Mouse (Mus musculus) stomach, embryonic 15.5 days (tissue): ENCODE data around the gene Lig3. TPM values are rescaled to one million over a fixed set of nuclear protein-coding genes. Genes with fewer than 3 reads are reported as not detected.

Experiments used
- ATAC-seq: fragments of 200-750 bp; cut with Nextera tagmentation; 2 replicates; pipeline ENCODE4 v1.8.0; 2017; ENCODE audit warnings: low read depth, moderate number of reproducible peaks, moderate TSS enrichment; ENCODE audit not compliant: insufficient read depth, low FRiP score
- H3K27ac ChIP-seq: fragments of 300-500 bp; sonication (generic); 2 replicates; pipeline ENCODE4 v1.5.1; 2015; ENCODE audit warnings: mild to moderate bottlenecking, inconsistent platforms
- H3K27me3 ChIP-seq: fragments of 300-500 bp; sonication (generic); replicated peaks from 2 replicates; pipeline ENCODE4 v1.6.1; 2015; ENCODE audit warnings: inconsistent platforms
- H3K36me3 ChIP-seq: fragments of 300-500 bp; sonication (generic); 2 replicates; pipeline ENCODE4 v1.6.1; 2015; ENCODE audit warnings: inconsistent platforms
- H3K4me1 ChIP-seq: fragments of 300-500 bp; sonication (generic); 2 replicates; pipeline ENCODE4 v1.6.1; 2015; ENCODE audit warnings: inconsistent platforms
- H3K4me2 ChIP-seq: fragments of 300-500 bp; sonication (generic); 2 replicates; pipeline ENCODE4 v1.6.1; 2015; ENCODE audit warnings: mild to moderate bottlenecking, inconsistent platforms
- H3K4me3 ChIP-seq: fragments of 300-500 bp; sonication (generic); replicated peaks from 2 replicates; pipeline ENCODE4 v1.5.1; 2015; ENCODE audit warnings: inconsistent platforms
- H3K9ac ChIP-seq: fragments of 300-500 bp; sonication (generic); 2 replicates; pipeline ENCODE4 v1.6.1; 2015; ENCODE audit warnings: inconsistent platforms
- H3K9me3 ChIP-seq: fragments of 300-500 bp; sonication (generic); 2 replicates; pipeline ENCODE4 v1.6.1; 2016; ENCODE audit warnings: inconsistent platforms
- WGBS: fragments of 180-500 bp; shearing (Covaris S2); methylation state at CpG from one replicate; pipeline ENCODE4 v1.1.7; 2015; 5-methylcytosine and 5-hydroxymethylcytosine counted together
- polyA plus RNA-seq: library from polyadenylated mRNA; unstranded; fragments of >200 nt; fragmentation: Nextera tagmentation; extraction: Ambion mirVana; gene quantifications from 2 replicates; pipeline ENCODE4 v1.2.1, GENCODE M21; 2015

Lig3 gene
- polyA plus RNA-seq: 22.9 and 25.5 TPM in 2 replicates

GRCm38 (mm10) chr11:82780983-82781903, at the start of gene Lig3:
Gene Lig3 (plus strand): TSS chr11:82781108.
- Histone ChIP-seq H3K9me3 (no peaks in the 10 kb centered on the region), H3K36me3 (peaks cover 23% of the 10 kb centered on the region), H3K4me2 (peak within 1 kb of the TSS; percentile 62), H3K9ac (peak within 1 kb of the TSS; percentile 87), H3K4me1 (peaks cover 11% of the 10 kb centered on the region; the same call in 1 of the 2 replicates), H3K27ac (peak within 1 kb of the TSS; percentile 97), H3K27me3 (no peaks in the 10 kb centered on the region), H3K4me3 (peak within 1 kb of the TSS; percentile 86)
- WGBS: under 1% methylated on average over 64 of the region's 90 CpGs
- ATAC-seq: peak; percentile 92

DNA sequence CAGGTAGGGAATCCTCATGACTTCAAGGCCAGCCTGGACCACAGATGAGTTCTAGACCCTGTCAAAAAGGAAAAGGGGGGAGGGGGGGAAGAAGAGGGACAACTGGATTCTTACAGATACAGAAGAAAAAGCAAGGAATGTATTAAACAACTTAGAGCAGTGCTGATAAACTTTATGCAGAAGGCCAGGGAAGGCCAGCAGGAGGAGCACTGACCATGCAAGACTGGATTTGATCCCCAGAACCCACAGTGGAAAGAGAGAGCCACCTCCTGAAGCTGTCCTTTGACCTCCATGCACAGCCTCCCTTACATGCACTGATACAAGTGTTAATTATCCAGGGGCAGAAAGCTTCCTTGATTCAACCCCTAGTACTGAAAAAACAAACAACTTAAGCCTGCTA, 46.7 kb upstream of the Lig3 start:
- ATAC-seq: no peak
- Histone ChIP-seq H3K9ac (no peak overlapping the region), H3K27ac (no peak overlapping the region), H3K4me2 (no peak overlapping the region), H3K4me1 (no peaks in the 10 kb centered on the region), H3K4me3 (no peak overlapping the region), H3K27me3 (no peaks in the 10 kb centered on the region), H3K9me3 (no peaks in the 10 kb centered on the region), H3K36me3 (no peaks in the 10 kb centered on the region)

DNA sequence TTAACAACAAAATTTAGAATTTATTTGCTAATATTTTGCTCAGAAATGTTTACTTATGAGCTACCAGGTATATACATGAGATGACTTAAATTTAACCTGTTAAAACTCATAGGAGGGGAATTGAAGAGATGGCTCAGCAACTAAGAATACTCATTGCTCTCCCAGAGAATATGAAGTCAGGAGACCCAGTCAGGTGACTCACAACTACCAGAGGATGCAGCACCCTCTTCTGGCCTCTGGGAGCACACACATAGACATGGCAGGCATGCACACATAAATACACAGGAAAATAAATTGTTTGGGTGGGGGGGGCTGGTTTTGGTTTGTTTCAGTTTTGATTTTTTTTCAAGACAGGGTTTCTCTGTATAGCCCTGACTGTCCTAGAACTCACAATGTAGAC, 41.9 kb upstream of the Lig3 start:
- no peak overlapping the region for H3K9ac ChIP-seq
- no peak overlapping the region for H3K4me3 ChIP-seq
- no peak for ATAC-seq
- H3K27me3 ChIP-seq: no peaks in the 10 kb centered on the region
- no peaks in the 10 kb centered on the region for H3K36me3 ChIP-seq
- H3K4me2 ChIP-seq: no peak overlapping the region
- no peaks in the 10 kb centered on the region for H3K4me1 ChIP-seq
- no peak overlapping the region for H3K27ac ChIP-seq
- H3K9me3 ChIP-seq: no peaks in the 10 kb centered on the region

- Histone ChIP-seq H3K4me1 (no peaks in the 10 kb centered on the region), H3K27me3 (no peaks in the 10 kb centered on the region), H3K9me3 (no peaks in the 10 kb centered on the region), H3K9ac (no peak overlapping the region), H3K36me3 (no peaks in the 10 kb centered on the region), H3K27ac (no peak overlapping the region), H3K4me2 (no peak overlapping the region), H3K4me3 (no peak overlapping the region)
- ATAC-seq: no peak
- 32% methylated on average over 6 of the region's 6 CpGs for WGBS
Measured at GRCm38 (mm10) chr11:82746138-82746537, 34.8 kb upstream of the Lig3 start.

DNA sequence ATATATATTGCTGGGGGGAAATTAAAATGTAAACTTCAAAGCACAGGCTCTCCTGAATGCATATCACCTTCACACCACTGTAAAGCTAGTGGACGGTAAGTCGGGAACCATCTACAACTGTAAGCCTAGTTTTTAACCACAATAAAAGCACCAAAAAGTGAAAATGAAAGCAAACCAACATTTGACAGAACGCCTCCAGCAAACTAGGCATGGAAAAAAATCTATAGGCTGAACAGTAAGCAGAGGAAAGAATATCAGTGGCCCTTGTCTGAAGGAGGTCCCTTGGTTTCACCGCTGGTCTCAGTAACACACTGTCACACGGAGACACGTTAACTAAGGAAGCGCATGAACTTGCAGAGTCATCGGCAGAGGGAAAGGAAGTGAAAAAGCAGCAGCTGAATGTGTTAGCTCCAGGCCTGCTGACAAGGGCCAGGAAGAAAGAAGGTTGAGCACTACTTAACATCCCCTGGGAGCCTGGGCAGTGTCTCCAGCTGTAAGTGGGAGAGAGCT, 34.0 kb upstream of the Lig3 start:
- ATAC-seq: no peak
- Histone ChIP-seq H3K4me2 (no peak overlapping the region), H3K36me3 (no peaks in the 10 kb centered on the region), H3K4me1 (no peaks in the 10 kb centered on the region), H3K27ac (no peak overlapping the region), H3K9me3 (no peaks in the 10 kb centered on the region), H3K27me3 (no peaks in the 10 kb centered on the region), H3K4me3 (no peak overlapping the region), H3K9ac (no peak overlapping the region)
- 70% methylated on average over 8 of the region's 8 CpGs for WGBS

- WGBS: 63% methylated on average over 6 of the region's 6 CpGs
- no peak overlapping the region for H3K4me3 ChIP-seq
- H3K4me2 ChIP-seq: no peak overlapping the region
- no peak overlapping the region for H3K9ac ChIP-seq
- H3K27me3 ChIP-seq: no peaks in the 10 kb centered on the region
- no peak for ATAC-seq
- H3K27ac ChIP-seq: no peak overlapping the region
- H3K36me3 ChIP-seq: no peaks in the 10 kb centered on the region
- no peaks in the 10 kb centered on the region for H3K9me3 ChIP-seq
- H3K4me1 ChIP-seq: no peaks in the 10 kb centered on the region
Measured at GRCm38 (mm10) chr11:82752349-82753115, 28.4 kb upstream of the Lig3 start.

- H3K9ac ChIP-seq: no peak overlapping the region
- H3K4me2 ChIP-seq: no peak overlapping the region
- 77% methylated on average over 1 of the region's 1 CpGs for WGBS
- no peaks in the 10 kb centered on the region for H3K36me3 ChIP-seq
- no peak overlapping the region for H3K27ac ChIP-seq
- no peaks in the 10 kb centered on the region for H3K4me1 ChIP-seq
- no peak for ATAC-seq
- no peak overlapping the region for H3K4me3 ChIP-seq
- H3K27me3 ChIP-seq: no peaks in the 10 kb centered on the region
- no peaks in the 10 kb centered on the region for H3K9me3 ChIP-seq
Measured at GRCm38 (mm10) chr11:82755919-82756318, 25.0 kb upstream of the Lig3 start.

DNA sequence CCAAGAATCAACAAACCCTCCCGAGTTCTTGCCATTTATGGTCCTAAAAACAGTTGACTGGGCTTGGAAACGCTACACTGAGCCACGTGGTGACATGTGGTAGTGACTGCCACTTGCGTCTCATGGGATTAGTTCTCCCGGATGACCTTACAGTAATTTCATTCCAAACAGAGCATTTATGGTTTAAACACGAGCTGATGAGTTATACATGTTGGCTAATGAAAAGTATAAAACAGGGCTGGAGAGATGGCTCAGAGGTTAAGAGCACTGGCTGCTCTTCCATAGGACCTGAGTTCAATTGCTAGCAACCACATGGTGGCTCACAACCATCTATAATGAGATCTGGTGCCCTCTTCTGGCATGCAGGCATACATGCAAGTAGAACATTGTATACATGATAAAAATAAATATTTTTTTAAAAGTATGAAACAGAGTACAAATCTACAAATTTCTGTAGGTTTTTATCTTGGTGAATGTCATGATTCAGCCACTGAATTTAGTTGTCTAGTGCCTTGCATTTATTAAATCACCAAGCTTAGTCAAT, 18.6 kb upstream of the Lig3 start:
- Histone ChIP-seq H3K27me3 (no peaks in the 10 kb centered on the region), H3K4me1 (peaks cover 5% of the 10 kb centered on the region), H3K9ac (no peak overlapping the region), H3K9me3 (no peaks in the 10 kb centered on the region), H3K36me3 (no peaks in the 10 kb centered on the region), H3K4me3 (no peak overlapping the region), H3K4me2 (no peak overlapping the region), H3K27ac (no peak overlapping the region)
- no peak for ATAC-seq
- WGBS: 86% methylated on average over 6 of the region's 6 CpGs

DNA sequence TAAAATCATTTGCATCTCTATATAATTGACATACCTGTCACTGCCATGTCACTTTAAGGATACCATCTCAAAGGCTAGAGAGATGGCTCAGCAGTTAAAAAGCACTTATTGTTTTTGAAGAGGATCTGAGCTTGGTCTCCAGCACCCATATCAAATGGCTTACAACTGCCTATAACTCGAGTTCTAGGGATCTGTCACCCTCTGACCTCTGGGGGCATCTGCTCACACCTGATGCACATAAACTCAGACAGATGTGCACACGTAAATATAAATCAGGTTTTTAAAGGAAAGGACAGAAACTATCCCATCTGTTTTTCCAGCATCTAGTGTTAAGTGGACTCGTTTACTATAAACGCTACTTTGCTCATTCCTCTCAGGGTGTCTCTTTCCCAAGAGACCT, 17.6 kb upstream of the Lig3 start:
- Histone ChIP-seq H3K4me2 (peak overlapping the region; percentile 77), H3K9ac (no peak overlapping the region; the same call in 1 of the 2 replicates), H3K27ac (peak overlapping the region; percentile 96)

DNA sequence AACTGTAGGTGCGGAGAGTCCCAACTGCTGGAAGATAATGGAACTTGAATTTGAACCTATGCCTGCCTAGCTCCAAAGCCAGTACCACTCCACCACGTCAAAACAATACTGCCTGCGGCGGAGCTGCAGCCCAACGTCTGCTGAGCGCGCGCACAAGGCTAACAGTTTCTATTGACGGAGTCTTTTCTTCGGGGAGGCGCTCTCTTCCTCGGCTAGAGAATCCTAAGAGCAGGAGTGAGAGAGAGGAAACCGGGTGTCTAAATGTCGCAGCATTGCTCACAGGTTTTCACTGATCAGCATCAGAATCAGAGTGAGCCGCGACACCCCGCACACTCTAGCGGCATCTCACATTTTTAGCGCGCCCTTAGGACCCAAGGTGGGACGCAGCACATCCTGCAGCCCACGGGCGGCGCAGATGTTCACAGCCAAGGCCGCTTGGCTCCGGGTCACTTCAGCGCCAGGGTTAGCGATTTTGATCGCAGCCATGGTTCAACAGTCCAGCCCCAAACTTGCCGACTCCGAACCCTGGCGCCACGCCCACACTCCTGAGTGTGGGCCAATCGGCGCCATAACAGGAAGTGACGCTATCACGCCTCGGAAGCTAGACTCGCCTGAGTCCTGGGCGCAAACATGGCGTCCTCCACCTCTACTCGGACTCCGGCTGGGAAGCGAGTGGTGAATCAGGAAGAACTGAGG, 17.0 kb upstream of the Lig3 start, which contains the start of the genes Cct6b and Zfp830:
Gene Cct6b (minus strand): TSS at position 580 of the 696 bp plus-strand sequence.
Gene Zfp830 (plus strand): TSS at position 604 of the 696 bp plus-strand sequence.
- peak within 1 kb of the TSS; percentile 95 for H3K4me3 ChIP-seq
- H3K4me1 ChIP-seq: peaks cover 5% of the 10 kb centered on the region
- peak within 1 kb of the TSS; percentile 85 for H3K4me2 ChIP-seq
- peak; percentile 99 for ATAC-seq
- H3K36me3 ChIP-seq: 0 out of 2 replicates have a peak, but pooled peaks cover 4% of the 10 kb centered on the region
- peak within 1 kb of the TSS; percentile 96 for H3K27ac ChIP-seq
- peak within 1 kb of the TSS; percentile 84 for H3K9ac ChIP-seq
- no peaks in the 10 kb centered on the region for H3K27me3 ChIP-seq
- WGBS: under 1% methylated on average over 44 of the region's 44 CpGs
- H3K9me3 ChIP-seq: no peaks in the 10 kb centered on the region

More for the DNA sequence above, 17.6 kb upstream of the Lig3 start:
- no peaks in the 10 kb centered on the region for H3K9me3 ChIP-seq
- H3K4me1 ChIP-seq: peaks cover 5% of the 10 kb centered on the region
- no peak for ATAC-seq
- 0 out of 2 replicates have a peak, but pooled peaks cover under 1% of the 10 kb centered on the region for H3K36me3 ChIP-seq
- peak overlapping the region; percentile 95 for H3K4me3 ChIP-seq
- WGBS: 10% methylated on average over 4 of the region's 4 CpGs
- no peaks in the 10 kb centered on the region for H3K27me3 ChIP-seq

DNA sequence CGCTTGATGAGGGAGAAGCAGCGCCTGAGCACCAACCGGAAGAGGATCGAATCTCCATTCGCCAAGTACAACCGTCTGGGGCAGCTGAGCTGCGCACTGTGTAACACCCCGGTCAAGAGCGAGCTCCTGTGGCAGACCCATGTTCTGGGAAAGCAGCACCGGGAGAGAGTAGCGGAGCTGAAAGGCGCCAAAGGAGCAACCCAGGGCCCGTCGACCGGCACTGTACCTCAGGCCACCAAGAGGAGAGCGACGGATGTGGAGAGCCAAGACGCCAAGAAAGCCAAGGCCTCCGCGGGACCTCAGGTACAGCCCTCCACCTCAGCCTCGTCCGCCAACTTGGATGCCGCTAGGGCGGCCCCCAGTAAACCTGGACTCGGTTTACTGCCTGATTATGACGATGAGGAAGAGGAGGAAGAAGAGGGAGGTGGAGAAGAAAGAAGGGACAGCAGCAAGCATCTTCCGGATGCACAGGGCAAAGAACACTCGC, 16.4 kb upstream of the Lig3 start:
- ATAC-seq: peak; percentile 67; the same call in 1 of the 2 replicates
- under 1% methylated on average over 28 of the region's 28 CpGs for WGBS
- peak overlapping the region; percentile 85 for H3K4me2 ChIP-seq

More for the DNA sequence above, 16.4 kb upstream of the Lig3 start:
- H3K4me3 ChIP-seq: peak overlapping the region; percentile 95
- H3K4me1 ChIP-seq: peaks cover 5% of the 10 kb centered on the region
- peak overlapping the region; percentile 84 for H3K9ac ChIP-seq
- peak overlapping the region; percentile 96 for H3K27ac ChIP-seq
- 0 out of 2 replicates have a peak, but pooled peaks cover 4% of the 10 kb centered on the region for H3K36me3 ChIP-seq
- no peaks in the 10 kb centered on the region for H3K9me3 ChIP-seq
- H3K27me3 ChIP-seq: no peaks in the 10 kb centered on the region
